Mouse (Mus musculus) A20 (cell line): ENCODE data around the gene Was.
"Not testable (repeated sequence)": the region's sequence is repeated elsewhere in the genome, so short reads cannot be mapped to it uniquely, and the experiment has no call there.

ENCODE experiments used
- DNase-seq: peaks from one replicate; pipeline ENCODE4 v3.0.0-alpha.2; 2011; ENCODE audit warnings: low read depth, low spot score

Was gene

GRCm38 (mm10) chrX:8074430-8075014 is 15.8 kb downstream of the Was start, which contains the start of gene Suv39h1:
Gene Suv39h1 (minus strand): TSS chrX:8074760.
- DNase-seq, result peak; percentile 93

- DNase-seq, result peak; percentile 52
These were observed 16.3 kb downstream of the Was start for GRCm38 (mm10) chrX:8073881-8074429.

- peak; percentile 51 for DNase-seq
These were observed 21.1 kb downstream of the Was start for GRCm38 (mm10) chrX:8069166-8069565.

GRCm38 (mm10) chrX:8051044-8051781 is 39.1 kb downstream of the Was start:
- not testable (repeated sequence) for DNase-seq

- DNase-seq, result peak; percentile 20
These were observed 57.3 kb downstream of the Was start for GRCm38 (mm10) chrX:8033009-8033408.
